Mouse (Mus musculus) liver, postnatal 0 days (tissue): Measurements from ENCODE around the gene Rpl24. TPM values are rescaled to one million over a fixed set of nuclear protein-coding genes. Genes with fewer than 3 reads are reported as not detected.

Experiments
- ATAC-seq: fragments of 200-750 bp; cut with Nextera tagmentation; 2 replicates; pipeline ENCODE4 v1.8.0; 2017; ENCODE audit warnings: mild to moderate bottlenecking, moderate library complexity
- DNase-seq: peaks from one replicate; pipeline ENCODE4 v3.0.0-alpha.2; 2016
- H3K27ac ChIP-seq: fragments of 300-500 bp; sonication (generic); 2 replicates; pipeline ENCODE4 v1.5.1; 2014; ENCODE audit warnings: antibody characterized with exemption, moderate library complexity, mild to moderate bottlenecking, low read depth
- H3K27me3 ChIP-seq: fragments of 300-500 bp; sonication (generic); 2 replicates; pipeline ENCODE4 v1.6.1; 2014; ENCODE audit warnings: low read length, control low read depth, mixed read lengths; ENCODE audit not compliant: insufficient read depth
- H3K36me3 ChIP-seq: fragments of 300-500 bp; sonication (generic); replicated peaks from 2 replicates; pipeline ENCODE4 v1.6.1; 2014; ENCODE audit warnings: mild to moderate bottlenecking, control low read depth, low read length, moderate library complexity, mixed read lengths; ENCODE audit not compliant: insufficient read depth
- H3K4me1 ChIP-seq: fragments of 300-500 bp; sonication (generic); 2 replicates; pipeline ENCODE4 v1.6.1; 2014; ENCODE audit warnings: antibody characterized with exemption, mild to moderate bottlenecking, control low read depth; ENCODE audit not compliant: insufficient read depth
- H3K4me2 ChIP-seq: fragments of 300-500 bp; sonication (generic); 2 replicates; pipeline ENCODE4 v1.6.1; 2014; ENCODE audit warnings: low read depth, mild to moderate bottlenecking, low read length, moderate library complexity, mixed read lengths
- H3K4me3 ChIP-seq: fragments of 300-500 bp; sonication (generic); 2 replicates; pipeline ENCODE4 v1.5.1; 2014; ENCODE audit warnings: low read depth, low read length
- H3K9ac ChIP-seq: fragments of 300-500 bp; sonication (generic); replicated peaks from 2 replicates; pipeline ENCODE4 v1.6.1; 2014; ENCODE audit warnings: mild to moderate bottlenecking, moderate library complexity
- H3K9me3 ChIP-seq: fragments of 300-500 bp; sonication (generic); 2 replicates; pipeline ENCODE4 v1.6.1; 2016; ENCODE audit warnings: mild to moderate bottlenecking, control low read depth, low read length, mixed read lengths
- CTCF ChIP-seq: sonication (generic); IDR thresholded peaks from 2 replicates; pipeline ENCODE4 v1.5.1; 2016; ENCODE audit warnings: antibody characterized with exemption, low read depth
- EP300 ChIP-seq: IDR thresholded peaks from 2 replicates; pipeline ENCODE4 v1.6.1; 2016; ENCODE audit warnings: antibody characterized with exemption, low read depth, mild to moderate bottlenecking
- WGBS: fragments of 180-500 bp; shearing (Covaris S2); extraction: QIAGEN DNeasy Blood & Tissue Kit; methylation state at CpG from one replicate; pipeline ENCODE4 v1.1.7; 2014; ENCODE audit not compliant: insufficient replicate concordance; 5-methylcytosine and 5-hydroxymethylcytosine counted together
- polyA plus RNA-seq: library from polyadenylated mRNA; unstranded; fragments of >200 nt; fragmentation: Nextera tagmentation; extraction: Ambion mirVana; gene quantifications from 2 replicates; pipeline ENCODE4 v1.2.1, GENCODE M21; 2015

Gene Rpl24
- polyA plus RNA-seq, 1 experiment from 2014 or later, result 446 TPM

- Histone ChIP-seq H3K4me3 (no peak overlapping the region), H3K4me2 (no peak overlapping the region), H3K4me1 (no peaks in the 10 kb centered on the region), H3K36me3 (peaks cover 48% of the 10 kb centered on the region), H3K9ac (no peak overlapping the region), H3K27me3 (no peaks in the 10 kb centered on the region), H3K9me3 (no peaks in the 10 kb centered on the region), H3K27ac (no peak overlapping the region)
- WGBS, result 84% methylated on average over 1 of the region's 1 CpGs
- DNase-seq, result no peak
- TF ChIP-seq CTCF, result no peak
- no peak for TF ChIP-seq EP300
- no peak for ATAC-seq
Observed at GRCm38 (mm10) chr16:56008862-56009261, 42.8 kb downstream of the Rpl24 start.

GRCm38 (mm10) chr16:56012789-56013743, 47.0 kb downstream of the Rpl24 start:
- H3K27ac ChIP-seq, result no peak overlapping the region
- peaks cover 25% of the 10 kb centered on the region for H3K36me3 ChIP-seq
- TF ChIP-seq EP300 (no peak), CTCF (no peak)
- H3K9me3 ChIP-seq, result no peaks in the 10 kb centered on the region
- H3K4me2 ChIP-seq, result no peak overlapping the region
- WGBS, result 88% methylated on average over 10 of the region's 10 CpGs
- H3K27me3 ChIP-seq, result no peaks in the 10 kb centered on the region
- peak; percentile 48; the same call in 1 of the 2 replicates for ATAC-seq
- no peaks in the 10 kb centered on the region for H3K4me1 ChIP-seq
- H3K4me3 ChIP-seq, result no peak overlapping the region
- H3K9ac ChIP-seq, result no peak overlapping the region
- no peak for DNase-seq

DNA sequence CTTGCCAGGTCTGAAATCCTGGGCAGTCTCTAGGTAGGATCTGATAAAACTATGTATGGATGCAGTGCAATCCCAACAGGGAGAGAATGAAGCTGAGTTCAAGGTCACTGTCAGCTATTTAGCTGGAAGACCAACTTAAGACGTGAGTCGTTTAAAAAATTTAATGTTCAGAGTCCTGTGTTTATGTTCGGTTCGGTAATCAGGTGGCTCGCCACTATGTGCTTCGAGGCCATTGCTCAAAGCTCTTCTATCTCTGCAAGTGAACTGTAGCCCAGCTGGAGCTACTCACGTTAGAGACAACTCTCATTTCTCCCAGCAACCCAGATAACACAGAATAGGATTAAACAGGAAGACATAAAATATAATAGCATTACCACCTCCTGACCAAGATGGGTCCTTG, 48.0 kb downstream of the Rpl24 start:
- no peak overlapping the region for H3K4me2 ChIP-seq
- H3K36me3 ChIP-seq, result peaks cover 31% of the 10 kb centered on the region
- 83% methylated on average over 7 of the region's 7 CpGs for WGBS
- no peak for DNase-seq
- TF ChIP-seq EP300 (no peak), CTCF (no peak)
- no peaks in the 10 kb centered on the region for H3K4me1 ChIP-seq
- no peaks in the 10 kb centered on the region for H3K9me3 ChIP-seq
- H3K9ac ChIP-seq, result no peak overlapping the region
- ATAC-seq, result no peak
- no peak overlapping the region for H3K27ac ChIP-seq
- H3K4me3 ChIP-seq, result no peak overlapping the region
- H3K27me3 ChIP-seq, result no peaks in the 10 kb centered on the region

- Histone ChIP-seq H3K9ac (no peak overlapping the region), H3K9me3 (no peaks in the 10 kb centered on the region), H3K4me2 (no peak overlapping the region), H3K27me3 (no peaks in the 10 kb centered on the region), H3K27ac (no peak overlapping the region), H3K4me3 (no peak overlapping the region), H3K4me1 (no peaks in the 10 kb centered on the region), H3K36me3 (peaks cover 45% of the 10 kb centered on the region)
- TF ChIP-seq EP300, result no peak
- no peak for TF ChIP-seq CTCF
- no peak for DNase-seq
- ATAC-seq, result no peak
- WGBS, result 92% methylated on average over 7 of the region's 7 CpGs
Observed at GRCm38 (mm10) chr16:56019660-56020059, 53.6 kb downstream of the Rpl24 start.

Other genes with a start within 250 kb of the Rpl24 start
- gene Nfkbiz, start 127.4 kb upstream of the Rpl24 start, polyA plus RNA-seq, result 2.7 and 3.2 TPM in 2 replicates
- 0.22 and 0.31 TPM in 2 replicates for gene Nxpe3, start 71.0 kb upstream of the Rpl24 start, polyA plus RNA-seq
- 2.4 and 2.7 TPM in 2 replicates for gene Cep97, start 31.4 kb upstream of the Rpl24 start, polyA plus RNA-seq
- 5.3 and 6.0 TPM in 2 replicates for gene Zbtb11, start 7.6 kb downstream of the Rpl24 start, polyA plus RNA-seq
- 61.8 and 64.2 TPM in 2 replicates for gene Pcnp, start 63.5 kb downstream of the Rpl24 start, polyA plus RNA-seq
- 15.2 and 15.7 TPM in 2 replicates for gene Trmt10c, start 71.5 kb downstream of the Rpl24 start, polyA plus RNA-seq
- gene Senp7, start 82.1 kb downstream of the Rpl24 start, polyA plus RNA-seq, result 7.4 and 10.6 TPM in 2 replicates
- gene Impg2, start 238.0 kb downstream of the Rpl24 start, polyA plus RNA-seq, result 0.06 TPM in 2 replicates